Mouse (Mus musculus) left cerebral cortex, postnatal 4 days (tissue): ENCODE measurements at regions not wholly inside any gene's neighbourhood (a gene's known extent, or its start where the extent isn't known, plus 50 kb on each side); places are given as distances from the start of the nearest gene placed in this dataset.

ENCODE experiments used
- DNase-seq: peaks from one replicate; pipeline ENCODE4 v3.0.0-alpha.2; 2022
- intact Hi-C: fragments of 180-260 bp; cut with DNase I; formaldehyde crosslinking; loops from one replicate; pipeline ENCODE4 v1.15.1; 2025

DNA sequence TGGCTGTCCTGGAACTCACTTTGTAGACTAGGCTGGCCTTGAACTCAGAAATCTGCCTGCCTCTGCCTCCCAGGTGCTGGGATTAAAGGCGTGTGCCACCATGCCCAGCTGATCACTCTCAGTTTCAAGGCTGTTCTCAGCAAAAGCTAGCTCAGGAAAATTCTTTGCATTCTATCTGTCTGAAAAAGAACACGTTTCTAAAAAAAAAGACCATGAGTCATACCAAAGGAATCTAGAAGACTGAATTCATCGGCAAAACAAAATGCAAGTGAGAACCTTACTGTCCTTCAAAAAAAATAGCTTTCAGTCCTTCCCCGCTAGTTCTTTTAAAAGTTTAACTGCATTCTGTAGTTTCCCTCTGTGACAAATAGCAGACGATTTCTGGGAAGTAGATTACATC is 596.3 kb upstream of the Syt1 start:
- intact Hi-C loops = no loop called here
- DNase-seq = no peak

DNA sequence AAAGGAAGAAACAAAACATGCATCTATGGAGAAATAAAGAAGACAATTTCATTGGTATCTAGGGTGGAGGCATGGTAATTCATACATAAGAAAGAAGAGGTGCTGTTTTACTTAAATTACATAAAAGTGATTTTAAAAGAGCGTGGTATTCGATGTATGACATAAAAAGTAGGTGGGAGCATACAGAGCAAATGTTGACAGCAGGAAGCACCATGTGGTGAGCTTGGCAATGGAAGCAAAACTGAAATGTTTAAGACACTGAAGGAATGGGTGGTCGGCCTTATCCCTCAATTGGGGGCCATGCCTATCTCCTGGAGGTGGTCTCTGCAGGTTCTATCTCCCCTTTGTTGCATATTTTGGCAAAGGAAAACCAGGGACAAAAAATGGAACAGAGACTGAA is 592.5 kb upstream of the Syt1 start:
- intact Hi-C loops = no loop called here
- DNase-seq = no peak

DNA sequence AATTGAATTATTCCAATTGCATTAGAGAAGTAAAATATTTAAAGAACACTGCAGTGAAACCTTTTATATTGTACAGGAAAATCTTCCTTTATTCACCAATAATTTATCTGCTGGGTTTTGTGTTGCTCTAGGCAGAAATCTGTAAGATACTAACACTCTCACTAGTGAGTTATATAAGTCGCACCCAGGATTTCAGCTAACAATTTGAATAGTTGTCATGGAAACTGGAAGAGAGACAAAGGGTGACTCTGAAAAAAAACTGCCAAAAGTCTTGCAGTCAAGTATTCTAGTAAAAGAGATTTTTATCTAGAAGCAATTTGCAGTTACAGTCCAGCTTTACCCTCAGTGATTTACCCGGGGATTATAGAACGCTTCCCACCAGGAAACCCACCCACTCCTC is 587.8 kb upstream of the Syt1 start:
- intact Hi-C loops = no loop called here
- DNase-seq = no peak

DNA sequence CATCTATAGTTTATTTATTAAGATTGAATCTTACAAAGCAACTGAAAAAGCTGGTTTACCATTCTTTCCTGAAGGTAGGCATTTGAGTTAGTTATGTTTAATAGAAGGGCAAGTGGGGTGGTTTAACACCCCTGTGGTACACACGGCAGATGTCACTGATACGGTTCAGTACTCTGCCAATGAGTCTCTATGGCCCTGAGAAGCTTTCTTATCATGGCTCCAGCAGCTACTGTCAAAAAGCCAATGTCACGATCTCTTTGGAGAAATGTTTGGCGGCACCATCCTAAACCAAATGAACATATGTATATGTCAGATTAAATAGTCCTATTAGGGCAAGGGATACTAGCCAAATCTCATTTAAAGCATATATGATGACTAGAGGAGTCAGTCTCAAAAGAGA is 562.4 kb upstream of the Syt1 start:
- intact Hi-C loops = no loop called here
- peak; percentile 48 for DNase-seq

DNA sequence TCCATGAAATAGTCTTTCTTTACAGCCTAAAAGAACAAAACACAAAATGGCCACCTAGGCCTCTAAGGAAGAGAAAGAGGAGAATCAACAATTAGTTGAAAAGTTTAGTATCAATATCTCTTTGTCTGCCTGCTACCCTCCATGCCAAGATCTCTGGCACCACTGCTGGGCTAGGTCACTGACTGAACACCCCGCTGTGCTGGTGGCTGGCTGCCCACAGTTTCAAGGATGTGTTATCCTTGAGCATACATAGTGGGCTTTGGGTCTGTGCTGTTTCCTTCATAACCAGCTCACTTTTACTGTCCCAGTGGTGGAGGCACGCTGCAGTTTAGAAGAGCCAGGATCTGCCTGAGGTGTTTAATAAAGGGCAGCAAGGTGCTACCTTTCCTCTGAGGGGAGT is 559.0 kb upstream of the Syt1 start:
- intact Hi-C loops = no loop called here
- peak; percentile 95 for DNase-seq

DNA sequence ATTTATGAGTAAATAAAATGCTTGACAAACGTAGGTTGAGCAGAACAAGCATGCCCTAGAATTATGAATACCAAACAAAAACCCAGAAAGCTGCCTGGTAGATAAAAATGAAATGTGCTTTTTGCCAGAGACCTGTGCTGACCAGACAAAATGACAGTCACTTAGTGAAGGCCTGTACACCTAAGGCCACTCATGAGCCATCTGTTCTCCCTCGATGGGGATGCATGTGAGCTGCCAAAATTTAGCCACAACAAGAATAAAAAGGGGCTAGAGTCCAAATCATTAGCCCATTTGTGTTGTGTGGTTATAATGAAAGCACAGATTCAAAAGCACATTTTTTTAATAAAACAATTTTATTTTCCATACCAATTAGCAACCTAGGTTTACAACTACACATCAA is 555.9 kb upstream of the Syt1 start:
- intact Hi-C loops = no loop called here

DNA sequence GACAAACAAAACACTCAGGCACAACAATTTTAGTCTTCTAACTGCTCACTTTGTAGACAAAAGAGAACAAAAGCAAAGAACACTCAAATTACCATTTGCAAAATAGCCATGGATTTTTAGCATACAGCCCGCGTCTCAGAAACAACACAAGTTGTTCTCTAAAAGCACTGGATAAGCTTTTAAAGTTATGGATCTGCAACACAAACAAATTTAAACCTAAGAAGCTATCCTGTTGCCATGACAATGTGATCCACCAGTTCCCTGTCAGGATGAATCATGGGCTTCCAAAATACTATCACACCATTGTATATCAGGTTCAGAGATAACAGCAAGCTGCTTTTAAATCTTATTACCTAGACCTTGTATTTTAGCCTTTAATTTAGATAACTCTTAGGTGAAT is 550.9 kb upstream of the Syt1 start:
- intact Hi-C loops = no loop called here
- no peak for DNase-seq

More for the DNA sequence above, 555.9 kb upstream of the Syt1 start:
- peak; percentile 62 for DNase-seq

DNA sequence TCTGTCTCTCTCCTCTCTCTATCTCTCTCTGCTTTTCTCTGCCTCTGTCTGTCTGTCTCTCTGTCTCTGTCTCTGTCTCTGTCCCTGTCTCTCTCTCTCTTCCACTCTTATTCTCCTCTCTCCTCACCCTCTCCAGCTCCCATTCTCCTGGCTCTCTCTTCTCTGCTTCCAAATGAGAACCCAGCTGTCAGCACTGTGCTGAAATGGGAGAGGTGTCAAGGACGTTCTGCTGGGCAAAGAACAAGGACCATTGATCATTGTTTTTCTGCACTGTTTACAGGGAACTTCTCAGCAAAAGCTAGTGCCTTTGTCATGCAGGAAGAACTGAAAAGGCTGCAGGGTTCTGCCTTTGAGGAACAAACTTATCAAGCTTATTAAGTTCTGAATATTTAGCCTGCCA is 550.3 kb upstream of the Syt1 start:
- intact Hi-C loops = no loop called here
- DNase-seq = no peak

DNA sequence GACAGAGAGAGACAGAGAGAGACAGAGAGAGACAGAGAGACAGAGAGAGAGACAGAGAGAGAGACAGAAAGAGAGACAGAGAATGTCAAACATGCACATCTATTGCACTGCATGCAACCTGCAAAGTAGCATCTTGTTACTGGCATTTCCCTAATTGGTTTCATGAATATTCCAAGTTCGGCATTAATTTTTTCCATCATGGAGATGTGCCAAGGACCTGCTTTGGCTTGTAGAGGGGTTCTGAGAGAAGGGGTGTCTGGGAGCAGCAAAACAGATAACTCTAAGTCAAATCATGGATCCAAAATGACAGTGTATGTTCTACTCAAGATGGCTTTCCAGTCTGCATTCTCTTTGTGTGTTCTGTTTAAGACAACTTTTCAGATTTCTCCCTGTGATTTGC is 532.5 kb upstream of the Syt1 start:
- intact Hi-C loops = no loop called here
- DNase-seq = no peak

DNA sequence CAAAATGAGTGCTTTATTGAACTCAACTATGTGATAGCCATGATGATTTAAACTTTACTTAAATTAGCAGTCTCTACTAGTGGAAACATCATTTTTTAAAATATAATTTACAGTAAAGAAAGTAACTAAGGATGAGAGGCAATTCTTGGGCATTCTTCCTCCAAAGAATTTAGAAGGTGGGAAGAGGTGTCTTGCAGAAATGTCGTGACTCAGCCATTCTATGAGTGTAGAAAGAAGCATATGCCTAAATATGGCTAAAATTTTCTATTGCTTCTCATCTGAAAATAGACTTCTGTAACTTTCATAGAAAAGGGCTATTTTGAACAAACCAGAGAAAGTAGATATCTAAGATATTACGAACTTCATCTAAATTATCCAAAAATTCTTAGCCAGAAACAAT is 529.4 kb upstream of the Syt1 start:
- DNase-seq = no peak
- intact Hi-C loops = no loop called here

DNA sequence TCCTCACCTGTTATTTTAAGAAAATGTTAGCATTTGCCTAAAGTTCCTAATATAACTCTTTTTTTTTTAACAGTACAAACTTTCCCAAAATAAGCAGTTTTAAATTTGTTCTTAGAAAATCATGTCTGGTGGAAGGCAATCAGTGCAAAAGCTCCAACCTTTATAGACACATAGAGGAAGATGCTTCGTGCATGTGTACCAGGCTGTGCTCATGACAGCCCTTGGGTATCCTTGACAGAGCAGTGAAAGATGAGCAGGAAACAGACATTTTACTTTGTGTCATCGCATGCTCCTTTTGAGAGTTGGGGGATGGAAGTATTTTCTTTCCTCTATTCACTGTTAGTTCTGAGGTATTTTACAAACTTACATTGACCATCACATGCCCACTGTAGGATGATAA is 517.3 kb upstream of the Syt1 start:
- DNase-seq = no peak
- intact Hi-C loops = no loop called here

DNA sequence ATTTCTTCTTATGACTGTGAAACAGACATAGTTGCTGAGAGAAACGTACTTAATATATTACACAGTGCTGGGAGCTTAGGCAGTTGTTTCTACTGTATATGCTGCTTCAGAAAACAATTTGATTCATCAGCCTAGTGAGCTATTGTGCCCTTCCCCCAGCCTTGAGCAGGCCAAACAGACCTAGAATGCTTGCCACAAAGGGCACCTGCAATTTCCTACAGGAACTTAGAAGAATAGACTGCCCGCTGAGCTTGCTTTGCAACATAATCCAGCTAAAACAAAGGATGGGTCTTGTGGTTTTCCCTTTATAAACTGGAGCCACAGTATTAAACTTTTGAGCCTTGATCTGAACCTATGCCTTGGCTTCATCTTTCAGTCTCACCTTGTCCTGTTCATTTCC is 510.9 kb upstream of the Syt1 start:
- no peak for DNase-seq
- intact Hi-C loops = no loop called here

DNA sequence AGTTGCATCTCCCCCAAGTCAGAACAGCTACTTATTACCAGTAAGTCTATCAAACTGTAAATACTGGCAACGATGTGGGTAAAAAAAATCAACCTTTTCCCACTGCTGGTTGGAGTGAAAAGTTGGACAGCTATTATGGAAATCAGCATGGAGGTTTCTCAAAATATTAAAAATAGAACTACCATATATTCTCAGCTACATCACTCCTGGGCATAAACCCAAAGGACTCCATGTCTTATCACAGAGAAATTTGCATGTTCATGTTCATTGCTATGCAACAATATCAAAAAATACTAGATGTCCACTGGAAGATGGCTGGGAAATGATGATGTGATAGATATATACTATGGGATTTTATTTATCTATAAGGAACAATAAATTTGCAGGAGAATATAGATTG is 506.9 kb upstream of the Syt1 start:
- DNase-seq = no peak
- intact Hi-C loops = loop anchor here (10.0 kb wide), 1 partner anchor 147 kb away; no protein-coding TSS in a partner anchor

DNA sequence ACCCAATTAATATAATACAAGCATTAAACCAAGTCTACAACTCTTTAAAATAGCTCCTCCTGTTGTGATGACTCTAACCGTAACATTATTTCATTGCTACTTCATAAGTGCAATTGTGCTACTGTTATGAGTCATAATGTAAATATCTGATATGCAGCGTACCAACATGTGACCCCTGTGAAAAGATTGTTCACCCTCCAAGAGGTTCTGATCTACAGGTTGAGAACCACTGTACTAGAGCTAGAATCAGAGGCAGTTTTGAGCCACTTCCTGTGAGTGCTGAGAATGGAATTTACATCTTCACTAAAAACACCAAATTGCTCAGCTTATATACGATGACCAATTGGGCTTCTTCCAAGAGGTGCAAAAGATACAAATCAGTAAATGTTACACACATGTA is 504.4 kb upstream of the Syt1 start:
- intact Hi-C loops = loop anchor here (10.0 kb wide), 1 partner anchor 150 kb away; no protein-coding TSS in a partner anchor

DNA sequence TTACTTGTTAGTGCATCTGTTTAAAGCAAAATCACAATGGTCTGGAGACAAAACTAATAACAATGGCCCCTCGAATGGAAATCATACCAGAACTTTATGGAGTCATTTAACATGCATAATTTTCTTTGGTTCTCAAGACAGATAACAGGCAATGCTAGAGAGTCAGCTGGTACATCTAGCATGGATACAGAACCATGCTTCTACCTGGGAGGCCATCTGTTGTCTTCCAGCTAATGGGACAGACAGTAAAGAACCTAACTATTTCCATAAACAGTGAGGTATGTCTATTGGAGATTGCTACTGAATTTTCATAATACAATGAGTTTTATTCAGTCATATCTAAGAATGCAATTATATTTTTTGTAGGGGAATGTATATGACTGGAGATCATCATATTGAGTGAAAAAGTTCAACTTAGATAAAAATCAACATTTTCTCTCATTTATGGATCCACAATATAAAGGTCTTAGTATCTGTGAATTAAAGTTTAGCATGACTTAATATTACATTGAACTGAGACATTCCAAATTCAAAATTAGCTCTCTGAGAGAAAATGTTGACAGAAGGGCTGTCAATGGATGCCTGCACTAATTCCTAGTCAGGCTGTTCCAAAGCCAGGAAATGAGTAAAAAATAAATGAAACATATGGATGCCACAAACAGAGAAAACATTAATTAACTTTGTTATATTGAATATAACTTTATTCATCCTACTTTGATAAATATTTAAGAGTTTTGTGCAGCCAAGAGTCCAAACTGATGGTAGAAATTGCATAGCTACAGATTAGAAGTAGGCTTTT is 500.3 kb upstream of the Syt1 start:
- intact Hi-C loops = loop anchor here (10.0 kb wide), 1 partner anchor 154 kb away; no protein-coding TSS in a partner anchor
- no peak for DNase-seq

More for the DNA sequence above, 504.4 kb upstream of the Syt1 start:
- DNase-seq = no peak

DNA sequence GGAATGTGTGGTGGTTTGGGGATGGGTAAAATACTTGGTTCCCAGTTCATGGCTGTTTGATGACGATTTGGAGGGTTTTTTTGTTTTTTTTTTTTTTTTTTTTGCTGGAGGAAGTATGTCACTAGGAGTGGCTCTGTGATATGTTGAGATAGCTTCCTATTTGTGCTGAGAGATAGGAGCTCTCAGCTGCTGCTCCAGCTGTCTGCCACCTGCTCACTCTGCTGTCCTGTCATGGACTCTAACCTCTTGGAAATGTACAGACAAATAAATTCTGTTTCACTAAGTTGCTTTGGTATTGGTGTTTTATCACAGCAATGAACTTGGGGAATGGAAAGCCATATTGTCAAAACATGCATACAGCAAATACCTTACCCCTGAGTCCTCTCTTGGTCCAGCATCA is 497.8 kb upstream of the Syt1 start:
- DNase-seq = no peak
- intact Hi-C loops = no loop called here

DNA sequence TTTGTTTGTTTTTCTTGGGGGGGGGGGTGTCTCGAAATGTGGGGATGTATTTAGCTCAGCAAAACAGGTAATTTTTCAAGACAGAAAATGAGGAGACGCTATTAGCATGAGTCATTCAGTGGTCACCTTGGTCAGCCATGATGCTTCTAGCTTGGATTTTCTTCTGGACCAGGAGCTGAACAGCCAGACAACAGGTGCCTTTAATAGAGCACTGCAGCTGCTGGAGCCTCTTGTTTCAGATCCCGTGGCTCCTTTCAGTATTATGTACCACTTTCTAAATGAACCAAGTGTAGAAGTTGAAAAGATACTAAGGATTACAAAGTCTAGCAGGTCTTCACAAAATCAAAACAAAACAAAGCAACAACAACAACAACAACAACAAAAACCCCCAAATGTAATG is 496.4 kb upstream of the Syt1 start:
- intact Hi-C loops = no loop called here

DNA sequence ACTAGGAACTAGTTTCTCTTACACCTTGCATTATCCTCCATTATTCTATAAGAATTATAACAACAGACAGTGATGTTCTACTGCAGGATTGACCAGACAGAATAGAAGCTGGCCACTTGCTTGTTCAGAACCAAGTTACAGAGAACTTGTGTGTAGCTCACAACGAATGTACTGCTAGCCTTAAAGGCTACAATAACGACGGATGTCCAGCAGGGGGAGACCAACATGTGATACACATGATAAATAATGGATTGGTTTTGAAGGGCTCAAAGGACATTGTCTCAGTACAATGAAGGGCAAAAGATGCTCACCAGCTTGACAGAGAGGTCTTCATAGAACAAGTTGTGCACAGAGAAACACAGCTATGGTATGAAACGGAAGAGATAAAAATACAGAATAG is 493.9 kb upstream of the Syt1 start:
- peak; percentile 37 for DNase-seq
- intact Hi-C loops = no loop called here

More for the DNA sequence above, 496.4 kb upstream of the Syt1 start:
- no peak for DNase-seq

DNA sequence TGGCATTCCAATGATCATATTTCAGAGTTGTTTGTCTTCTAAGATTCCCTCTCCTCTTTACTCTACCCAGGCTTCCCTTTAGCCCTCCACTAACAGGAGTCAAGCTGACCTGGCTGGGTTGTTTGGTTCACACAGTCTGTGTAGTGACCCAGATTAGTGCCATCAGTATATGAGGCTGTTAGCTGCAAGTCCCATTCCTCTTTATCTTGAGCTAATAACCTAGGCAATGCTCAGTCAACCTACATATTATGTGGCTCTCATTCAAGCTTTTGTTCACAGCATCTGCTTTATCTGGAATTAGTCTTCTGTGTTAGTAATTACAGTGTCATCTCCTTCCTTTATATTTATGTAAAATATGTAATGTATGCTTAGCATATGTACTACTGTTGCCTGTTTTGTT is 490.1 kb upstream of the Syt1 start:
- intact Hi-C loops = no loop called here
- no peak for DNase-seq

DNA sequence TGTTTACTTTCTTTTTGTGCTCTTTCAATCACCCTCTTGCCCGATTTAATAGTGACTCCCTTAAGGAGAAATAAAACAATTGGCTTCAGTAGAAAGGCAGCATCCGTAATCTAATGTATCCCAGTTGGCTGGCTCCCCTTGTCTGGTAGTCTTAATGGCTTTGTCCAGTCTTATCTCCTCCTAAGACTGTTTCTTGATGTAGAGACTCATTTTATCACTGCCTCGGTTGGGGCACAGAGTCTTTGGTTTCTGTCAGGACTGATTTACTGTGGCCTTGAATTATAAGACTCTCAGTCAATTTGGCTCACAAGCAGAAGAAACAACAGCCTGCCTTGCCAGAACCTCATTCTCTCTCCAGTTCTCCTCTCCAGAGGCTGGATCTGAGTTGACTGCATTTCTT is 487.5 kb upstream of the Syt1 start:
- no peak for DNase-seq
- intact Hi-C loops = loop anchor here (5.0 kb wide), 1 partner anchor 1041 kb away; no protein-coding TSS in a partner anchor

DNA sequence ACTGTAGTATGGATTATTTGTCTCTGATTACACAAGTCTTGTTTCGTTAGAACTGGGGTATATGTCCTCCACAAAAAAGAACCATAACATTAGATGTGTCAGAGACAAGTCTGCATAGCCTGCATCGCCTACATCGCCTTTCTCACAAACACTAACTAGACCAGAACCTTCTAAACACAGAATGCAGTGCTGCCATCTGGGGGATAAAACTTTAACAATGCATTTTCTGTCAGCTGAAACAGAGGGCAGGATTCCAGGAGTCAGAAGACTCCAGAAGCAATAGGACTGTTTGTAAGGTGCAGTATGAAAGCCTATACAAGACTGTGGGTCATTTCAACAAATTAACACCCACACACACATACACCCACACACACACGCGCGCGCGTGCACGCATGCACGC is 485.4 kb upstream of the Syt1 start:
- peak; percentile 48 for DNase-seq
- intact Hi-C loops = loop anchor here (2.0 to 5.0 kb wide), 2 partner anchors 487 to 1039 kb away; no protein-coding TSS in a partner anchor

DNA sequence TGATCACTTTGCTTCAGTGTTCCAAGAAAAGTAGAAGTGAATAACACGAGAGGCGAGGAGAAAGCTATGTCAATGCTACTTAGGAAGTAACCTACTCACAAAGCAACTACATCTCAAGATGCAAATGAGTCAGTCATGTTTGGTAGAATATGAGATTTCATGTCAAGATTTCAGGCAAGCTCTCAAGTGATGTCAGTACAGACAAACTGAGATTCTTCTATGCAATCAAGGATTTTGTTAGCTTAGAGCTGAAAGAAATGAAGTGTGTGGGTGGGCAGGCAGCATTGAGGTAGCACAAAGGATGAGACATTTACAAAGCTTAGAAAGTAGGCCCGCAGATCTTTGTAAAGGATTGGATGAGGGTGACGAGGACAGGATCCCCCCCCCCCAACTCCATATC is 480.0 kb upstream of the Syt1 start:
- intact Hi-C loops = no loop called here
- DNase-seq = no peak

DNA sequence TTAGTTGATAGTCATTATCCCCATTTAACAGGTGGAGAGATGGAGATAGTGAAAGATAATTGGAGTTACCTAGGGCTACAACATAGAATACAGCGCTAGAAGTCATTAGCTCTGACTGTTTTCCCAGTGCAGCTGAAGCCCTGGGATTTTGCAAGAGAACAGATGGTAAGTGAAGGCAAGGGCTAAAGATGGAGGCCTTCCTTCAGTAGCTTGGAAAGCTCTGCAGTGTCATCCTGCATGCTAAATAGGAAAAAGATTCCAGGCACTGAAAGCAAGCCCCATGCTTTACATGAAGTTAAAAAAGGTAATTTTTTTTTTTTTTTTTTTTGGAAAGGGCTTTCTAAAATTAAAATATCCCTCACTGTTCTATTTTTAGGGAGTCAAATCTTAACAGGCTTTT is 477.2 kb upstream of the Syt1 start:
- intact Hi-C loops = no loop called here
- DNase-seq = no peak
